Comparison of ENCODE assay signal across 9 mouse cellular contexts in the genomic region with DNA sequence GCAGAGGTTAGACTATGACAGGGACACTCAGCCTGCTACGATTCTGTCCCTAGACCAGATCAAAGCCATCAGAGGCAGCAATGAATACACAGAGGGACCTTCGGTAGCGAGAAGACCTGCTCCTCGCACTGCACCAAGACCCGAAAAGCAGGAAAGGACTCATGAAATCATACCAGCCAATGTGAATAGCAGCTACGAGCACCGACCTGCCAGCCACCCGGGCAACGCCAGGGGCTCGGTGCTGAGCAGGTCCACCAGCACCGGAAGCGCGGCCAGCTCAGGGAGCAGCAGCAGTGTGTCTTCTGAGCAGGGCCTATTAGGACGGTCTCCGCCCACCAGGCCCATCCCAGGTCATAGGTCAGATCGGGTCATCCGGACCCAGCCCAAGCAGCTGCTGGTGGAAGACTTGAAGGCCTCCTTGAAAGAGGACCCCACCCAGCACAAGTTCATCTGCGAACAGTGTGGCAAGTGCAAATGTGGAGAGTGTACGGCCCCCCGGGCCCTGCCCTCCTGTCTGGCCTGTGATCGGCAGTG. TPM values are rescaled to one million over a fixed set of nuclear protein-coding genes. Genes with fewer than 3 reads are reported as not detected.
A peak's percentile ranks its signal among the peaks of the same experiment; 100 is the strongest.
DNase-seq lines count a peak whose midpoint lies in the region; ATAC-seq lines count a peak whose summit lies in the region.
"Had no signal": no experiment of that assay in that cellular context is flagged by ENCODE, and none has a peak within 500 bp of the region (broad histone marks: within the 10 kb centered on the region; RNA-seq: fewer than 3 reads in every experiment).

No protein-coding gene starts in this region.

- H3K4me1 ChIP-seq in intestine, embryonic 16.5 days (ENCODE audit: control insufficient read depth, insufficient read depth, low read length) = peaks cover 23% of the 10 kb centered on the region

- peak; percentile 33 to 37 for DNase-seq in right cerebral cortex, postnatal 10 days (ENCODE audit: low spot score in 2 of 2)
- DNase-seq in right cerebral cortex, postnatal 14 days = no peak
- peak; percentile 77 for DNase-seq in gastrocnemius, postnatal 25 days
- DNase-seq in lung, postnatal 4 days = peak; percentile 44 to 63
- no peak for DNase-seq in thymus, postnatal 25 days
- no peak for DNase-seq in retina, postnatal 1 day

- no peak for ATAC-seq in intestine, embryonic 16.5 days
- no peak for ATAC-seq in megakaryocyte progenitor cell, adult 5-6 weeks (replicated peaks; ENCODE audit: poor library complexity)

- peaks cover 14% of the 10 kb centered on the region; the same call in 1 of the 2 replicates for H3K36me3 ChIP-seq in intestine, embryonic 16.5 days (ENCODE audit: control insufficient read depth, insufficient read depth, low read length)

- H3K27me3 ChIP-seq in intestine, embryonic 16.5 days (replicated peaks; ENCODE audit: control insufficient read depth, insufficient read depth, low read length) = no peaks in the 10 kb centered on the region

- 72% methylated on average over 21 of the region's 21 CpGs for WGBS in intestine, embryonic 16.5 days

- H3K9me3 ChIP-seq in intestine, embryonic 16.5 days (ENCODE audit: control insufficient read depth, low read length) = no peaks in the 10 kb centered on the region

- H3K9ac ChIP-seq in intestine, embryonic 16.5 days (ENCODE audit: low read depth, low read length) = no peak overlapping the region; the same call in 1 of the 2 replicates

- peak overlapping the region; percentile 77 for H3K4me2 ChIP-seq in intestine, embryonic 16.5 days (ENCODE audit: low read depth, low read length)

- H3K27ac ChIP-seq in intestine, embryonic 16.5 days (ENCODE audit: low read length) = 0 out of 2 replicates have a peak overlapping the region, but pooled peaks have one; percentile 14
- H3K27ac ChIP-seq: macrophage had no signal

- H3K4me3 ChIP-seq in intestine, embryonic 16.5 days (ENCODE audit: low read length) = peak overlapping the region; percentile 94

RNA-seq across cellular contexts. Expression of gene Spry1, which starts 3.0 kb away (rescaled TPM):
- total RNA-seq in gastrocnemius, postnatal 25 days (2021) = 10 to 100 TPM; 18.8 to 21.5 TPM
- 11.3 and 13.4 TPM in 2 replicates for polyA plus RNA-seq in intestine, embryonic 16.5 days (2015; fragmentation: Nextera tagmentation; extraction: Ambion mirVana)
- total RNA-seq in megakaryocyte progenitor cell, adult 5-6 weeks (2015) = 4.0 TPM in 2 replicates
- total RNA-seq in megakaryocyte progenitor cell, adult 5-6 weeks (2017) = 1.3 and 2.7 TPM in 2 replicates

Comparison
In these comparisons a context has a peak if more than half of its experiments do, and no peak if none do; other contexts are left out.
1. DNase-seq: peak in right cerebral cortex, postnatal 10 days (2 of 2), gastrocnemius, postnatal 25 days (single experiment) and lung, postnatal 4 days (2 of 2); none in right cerebral cortex, postnatal 14 days (single experiment), thymus, postnatal 25 days (single experiment) and retina, postnatal 1 day (single experiment).